Mouse (Mus musculus) cortical plate, adult 2 months (tissue): ENCODE data around the gene Tmem132c. TPM values are rescaled to one million over a fixed set of nuclear protein-coding genes. Genes with fewer than 3 reads are reported as not detected.

Experiments used
- H3K27ac ChIP-seq: fragments of 200-500 bp; 2 replicates; pipeline ENCODE4 v1.5.1; 2012; ENCODE audit warnings: low read length, control low read depth, inconsistent platforms; ENCODE audit not compliant: insufficient read depth
- H3K4me1 ChIP-seq: fragments of 200-500 bp; 2 replicates; pipeline ENCODE4 v1.6.1; 2011; ENCODE audit warnings: low read length; ENCODE audit not compliant: control insufficient read depth, insufficient read depth
- H3K4me3 ChIP-seq: fragments of 200-500 bp; 2 replicates; pipeline ENCODE4 v1.5.1; 2011; ENCODE audit warnings: mild to moderate bottlenecking, low read length, control low read depth; ENCODE audit not compliant: insufficient read depth
- CTCF ChIP-seq: fragments of 200-500 bp; IDR thresholded peaks from 2 replicates; pipeline ENCODE4 v1.5.1; 2011; ENCODE audit warnings: mild to moderate bottlenecking, control low read depth, low read length; ENCODE audit not compliant: insufficient read depth; ENCODE audit errors: extremely low read depth
- POLR2A ChIP-seq: fragments of 200-500 bp; IDR thresholded peaks from 2 replicates; pipeline ENCODE4 v1.6.1; 2011; ENCODE audit warnings: mild to moderate bottlenecking, low read length, control low read depth; ENCODE audit not compliant: insufficient read depth; ENCODE audit errors: extremely low read depth
- polyA plus RNA-seq: library from polyadenylated mRNA; depleted of rRNA; stranded (reverse); fragments of >200 nt; gene quantifications from 2 replicates; pipeline ENCODE4 v1.2.3, GENCODE M21; 2012

Tmem132c gene
- polyA plus RNA-seq, 1 experiment = 1.9 TPM

GRCm38 (mm10) chr5:127478322-127478721 lies 236.7 kb downstream of the Tmem132c start:
- H3K27ac ChIP-seq = no peak overlapping the region
- H3K4me1 ChIP-seq = no peaks in the 10 kb centered on the region
- no peak for TF ChIP-seq CTCF
- TF ChIP-seq POLR2A = no peak
- no peak overlapping the region for H3K4me3 ChIP-seq

- Histone ChIP-seq H3K4me1 (no peaks in the 10 kb centered on the region), H3K4me3 (no peak overlapping the region), H3K27ac (no peak overlapping the region)
- no peak for TF ChIP-seq POLR2A
- no peak for TF ChIP-seq CTCF
These were observed 239.3 kb downstream of the Tmem132c start for GRCm38 (mm10) chr5:127480931-127481330.

- Histone ChIP-seq H3K4me3 (no peak overlapping the region), H3K4me1 (no peaks in the 10 kb centered on the region), H3K27ac (no peak overlapping the region)
- peak; percentile 53 for TF ChIP-seq CTCF
- no peak for TF ChIP-seq POLR2A
These were observed 239.8 kb downstream of the Tmem132c start for GRCm38 (mm10) chr5:127481416-127481815.

GRCm38 (mm10) chr5:127482342-127482741 lies 240.7 kb downstream of the Tmem132c start:
- no peak overlapping the region for H3K4me3 ChIP-seq
- no peaks in the 10 kb centered on the region for H3K4me1 ChIP-seq
- H3K27ac ChIP-seq = no peak overlapping the region
- TF ChIP-seq CTCF = no peak
- TF ChIP-seq POLR2A = no peak

- no peak for TF ChIP-seq CTCF
- TF ChIP-seq POLR2A = no peak
- H3K4me1 ChIP-seq = no peaks in the 10 kb centered on the region
- no peak overlapping the region for H3K4me3 ChIP-seq
- no peak overlapping the region for H3K27ac ChIP-seq
These were observed 242.5 kb downstream of the Tmem132c start for GRCm38 (mm10) chr5:127483955-127484659.

GRCm38 (mm10) chr5:127484813-127485486 lies 243.3 kb downstream of the Tmem132c start:
- Histone ChIP-seq H3K27ac (no peak overlapping the region), H3K4me3 (no peak overlapping the region), H3K4me1 (no peaks in the 10 kb centered on the region)
- TF ChIP-seq POLR2A (no peak), CTCF (no peak)

- no peaks in the 10 kb centered on the region for H3K4me1 ChIP-seq
- no peak overlapping the region for H3K27ac ChIP-seq
- no peak overlapping the region for H3K4me3 ChIP-seq
- TF ChIP-seq POLR2A (no peak), CTCF (peak; percentile 21; the same call in 1 of the 2 replicates)
These were observed 245.6 kb downstream of the Tmem132c start for GRCm38 (mm10) chr5:127487190-127487589.

GRCm38 (mm10) chr5:127488666-127489065 lies 247.1 kb downstream of the Tmem132c start:
- Histone ChIP-seq H3K4me3 (no peak overlapping the region), H3K27ac (no peak overlapping the region), H3K4me1 (peaks cover 2% of the 10 kb centered on the region; the same call in 1 of the 2 replicates)
- no peak for TF ChIP-seq CTCF
- TF ChIP-seq POLR2A = no peak

GRCm38 (mm10) chr5:127491724-127492123 lies 250.1 kb downstream of the Tmem132c start:
- Histone ChIP-seq H3K4me1 (peaks cover 2% of the 10 kb centered on the region; the same call in 1 of the 2 replicates), H3K27ac (no peak overlapping the region), H3K4me3 (no peak overlapping the region)
- TF ChIP-seq CTCF = no peak
- TF ChIP-seq POLR2A = no peak

- TF ChIP-seq CTCF (no peak), POLR2A (no peak)
- Histone ChIP-seq H3K27ac (no peak overlapping the region), H3K4me1 (peaks cover 2% of the 10 kb centered on the region; the same call in 1 of the 2 replicates), H3K4me3 (no peak overlapping the region)
These were observed 255.3 kb downstream of the Tmem132c start for GRCm38 (mm10) chr5:127496895-127497294.
